Mouse (Mus musculus): ENCODE data around the gene Pigb. TPM values are rescaled to one million over a fixed set of nuclear protein-coding genes. Genes with fewer than 3 reads are reported as not detected.
"Not testable (repeated sequence)": the region's sequence is repeated elsewhere in the genome, so short reads cannot be mapped to it uniquely, and the experiment has no call there.

Gene Pigb
- polyA plus RNA-seq (2011; ENCODE audit: insufficient read length, low read depth, missing spikeins) = 15.9 and 17.5 TPM in 2 replicates

- TF ChIP-seq CTCF (IDR thresholded peaks at IDR 0.05; ENCODE audit: borderline replicate concordance, insufficient read depth, low read length) (no peak), POLR2A (IDR thresholded peaks at IDR 0.05; ENCODE audit: low read depth, low read length) (no peak)
- Histone ChIP-seq H3K27ac (ENCODE audit: insufficient read depth, low read length) (peak within 1 kb of the TSS; percentile 58; the same call in 1 of the 2 replicates), H3K4me3 (ENCODE audit: insufficient read depth, low read length) (peak within 1 kb of the TSS; percentile 97), H3K4me1 (ENCODE audit: control insufficient read depth, insufficient read depth, low read length) (peaks cover 5% of the 10 kb centered on the region; the same call in 1 of the 2 replicates)
These were observed at the start of gene Pigb for GRCm38 (mm10) chr9:73040080-73040479. Gene Pigb (minus strand): TSS chr9:73040378.

- TF ChIP-seq POLR2A (IDR thresholded peaks at IDR 0.05; ENCODE audit: low read depth, low read length) (no peak), CTCF (IDR thresholded peaks at IDR 0.05; ENCODE audit: borderline replicate concordance, insufficient read depth, low read length) (no peak)
- Histone ChIP-seq H3K4me1 (ENCODE audit: control insufficient read depth, insufficient read depth, low read length) (no peaks in the 10 kb centered on the region), H3K27ac (ENCODE audit: insufficient read depth, low read length) (no peak overlapping the region), H3K4me3 (ENCODE audit: insufficient read depth, low read length) (no peak overlapping the region)
These were observed 49.2 kb upstream of the Pigb start for GRCm38 (mm10) chr9:73089222-73089920.

- Histone ChIP-seq H3K27ac (ENCODE audit: insufficient read depth, low read length) (no peak overlapping the region), H3K4me1 (ENCODE audit: control insufficient read depth, insufficient read depth, low read length) (no peaks in the 10 kb centered on the region), H3K4me3 (ENCODE audit: insufficient read depth, low read length) (no peak overlapping the region)
- TF ChIP-seq CTCF (IDR thresholded peaks at IDR 0.05; ENCODE audit: borderline replicate concordance, insufficient read depth, low read length) = no peak
- no peak for TF ChIP-seq POLR2A (IDR thresholded peaks at IDR 0.05; ENCODE audit: low read depth, low read length)
These were observed 47.4 kb upstream of the Pigb start for GRCm38 (mm10) chr9:73087581-73087980.

GRCm38 (mm10) chr9:73087121-73087520, 46.9 kb upstream of the Pigb start:
- no peak overlapping the region for H3K27ac ChIP-seq (ENCODE audit: insufficient read depth, low read length)
- H3K4me1 ChIP-seq (ENCODE audit: control insufficient read depth, insufficient read depth, low read length) = no peaks in the 10 kb centered on the region
- no peak for TF ChIP-seq POLR2A (IDR thresholded peaks at IDR 0.05; ENCODE audit: low read depth, low read length)
- no peak for TF ChIP-seq CTCF (IDR thresholded peaks at IDR 0.05; ENCODE audit: borderline replicate concordance, insufficient read depth, low read length)
- no peak overlapping the region for H3K4me3 ChIP-seq (ENCODE audit: insufficient read depth, low read length)

- H3K4me1 ChIP-seq (ENCODE audit: control insufficient read depth, insufficient read depth, low read length) = no peaks in the 10 kb centered on the region
- no peak overlapping the region for H3K4me3 ChIP-seq (ENCODE audit: insufficient read depth, low read length)
- TF ChIP-seq POLR2A (IDR thresholded peaks at IDR 0.05; ENCODE audit: low read depth, low read length) (no peak), CTCF (IDR thresholded peaks at IDR 0.05; ENCODE audit: borderline replicate concordance, insufficient read depth, low read length) (no peak)
- no peak overlapping the region for H3K27ac ChIP-seq (ENCODE audit: insufficient read depth, low read length)
These were observed 45.7 kb upstream of the Pigb start for GRCm38 (mm10) chr9:73085845-73086244.

GRCm38 (mm10) chr9:73083956-73084355, 43.8 kb upstream of the Pigb start:
- Histone ChIP-seq H3K4me1 (ENCODE audit: control insufficient read depth, insufficient read depth, low read length) (no peaks in the 10 kb centered on the region), H3K4me3 (ENCODE audit: insufficient read depth, low read length) (no peak overlapping the region), H3K27ac (ENCODE audit: insufficient read depth, low read length) (no peak overlapping the region)
- TF ChIP-seq POLR2A (IDR thresholded peaks at IDR 0.05; ENCODE audit: low read depth, low read length) (no peak), CTCF (IDR thresholded peaks at IDR 0.05; ENCODE audit: borderline replicate concordance, insufficient read depth, low read length) (no peak)

GRCm38 (mm10) chr9:73082291-73083000, 42.3 kb upstream of the Pigb start:
- no peak overlapping the region for H3K27ac ChIP-seq (ENCODE audit: insufficient read depth, low read length)
- no peak for TF ChIP-seq CTCF (IDR thresholded peaks at IDR 0.05; ENCODE audit: borderline replicate concordance, insufficient read depth, low read length)
- no peak for TF ChIP-seq POLR2A (IDR thresholded peaks at IDR 0.05; ENCODE audit: low read depth, low read length)
- no peak overlapping the region for H3K4me3 ChIP-seq (ENCODE audit: insufficient read depth, low read length)
- no peaks in the 10 kb centered on the region for H3K4me1 ChIP-seq (ENCODE audit: control insufficient read depth, insufficient read depth, low read length)

- no peak overlapping the region for H3K4me3 ChIP-seq (ENCODE audit: insufficient read depth, low read length)
- H3K4me1 ChIP-seq (ENCODE audit: control insufficient read depth, insufficient read depth, low read length) = no peaks in the 10 kb centered on the region
- no peak for TF ChIP-seq CTCF (IDR thresholded peaks at IDR 0.05; ENCODE audit: borderline replicate concordance, insufficient read depth, low read length)
- TF ChIP-seq POLR2A (IDR thresholded peaks at IDR 0.05; ENCODE audit: low read depth, low read length) = no peak
- H3K27ac ChIP-seq (ENCODE audit: insufficient read depth, low read length) = no peak overlapping the region
These were observed 39.7 kb upstream of the Pigb start for GRCm38 (mm10) chr9:73079801-73080325.

- H3K4me3 ChIP-seq (ENCODE audit: insufficient read depth, low read length); H3K27ac ChIP-seq (ENCODE audit: insufficient read depth, low read length); H3K4me1 ChIP-seq (ENCODE audit: control insufficient read depth, insufficient read depth, low read length): not testable (repeated sequence)
These were observed 39.2 kb upstream of the Pigb start for GRCm38 (mm10) chr9:73079349-73079748.

GRCm38 (mm10) chr9:73073169-73073568, 33.0 kb upstream of the Pigb start:
- Histone ChIP-seq H3K4me3 (ENCODE audit: insufficient read depth, low read length) (no peak overlapping the region), H3K27ac (ENCODE audit: insufficient read depth, low read length) (no peak overlapping the region), H3K4me1 (ENCODE audit: control insufficient read depth, insufficient read depth, low read length) (peaks cover under 1% of the 10 kb centered on the region; the same call in 1 of the 2 replicates)
- TF ChIP-seq CTCF (IDR thresholded peaks at IDR 0.05; ENCODE audit: borderline replicate concordance, insufficient read depth, low read length) = no peak
- no peak for TF ChIP-seq POLR2A (IDR thresholded peaks at IDR 0.05; ENCODE audit: low read depth, low read length)

Data from embryonic fibroblast, embryonic 13.5 days (primary cell).